Mouse (Mus musculus): ENCODE measurements around the gene Vps41.

- TF ChIP-seq CTCF (IDR thresholded peaks at IDR 0.05; ENCODE audit: borderline replicate concordance, control insufficient read depth, extremely low read depth, insufficient read depth, low read length, poor library complexity): no peak
- no peak for TF ChIP-seq POLR2A (IDR thresholded peaks at IDR 0.05; ENCODE audit: control insufficient read depth, extremely low read depth, insufficient read depth, low read length, poor library complexity)
These were observed 142.3 kb downstream of the Vps41 start for GRCm38 (mm10) chr13:18859389-18859788.

Data from thymus, adult 2 months (tissue).